Mouse (Mus musculus): ENCODE results near the gene Ankrd22.
"Not testable (repeated sequence)": the region's sequence is repeated elsewhere in the genome, so short reads cannot be mapped to it uniquely, and the experiment has no call there.

DNA sequence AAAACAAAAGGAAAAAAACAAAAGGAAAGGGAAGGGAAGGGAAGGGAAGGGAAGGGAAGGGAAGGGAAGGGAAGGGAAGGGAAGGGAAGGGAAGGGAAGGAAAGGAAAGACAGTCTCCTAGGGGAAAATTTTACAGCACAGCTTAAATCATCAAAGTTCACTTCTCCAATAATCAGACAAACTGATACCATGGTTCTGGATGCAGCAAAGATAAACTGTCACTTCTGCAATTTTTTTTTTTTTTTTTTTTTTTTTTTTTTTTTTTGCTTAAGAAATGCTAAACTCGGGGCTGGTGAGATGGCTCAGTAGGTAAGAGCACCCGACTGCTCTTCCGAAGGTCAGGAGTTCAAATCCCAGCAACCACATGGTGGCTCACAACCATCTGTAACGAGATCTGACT, 40.3 kb upstream of the Ankrd22 start:
- TF ChIP-seq POLR2A (IDR thresholded peaks at IDR 0.05; ENCODE audit: low read depth, low read length); CTCF (conservative IDR thresholded peaks at IDR 0.05; ENCODE audit: insufficient read depth, insufficient read length, low read depth, low read length): not testable (repeated sequence)
